Mouse (Mus musculus): Measurements from ENCODE around the gene C1ra.
"Not testable (repeated sequence)": the region's sequence is repeated elsewhere in the genome, so short reads cannot be mapped to it uniquely, and the experiment has no call there.

Gene C1ra

DNA sequence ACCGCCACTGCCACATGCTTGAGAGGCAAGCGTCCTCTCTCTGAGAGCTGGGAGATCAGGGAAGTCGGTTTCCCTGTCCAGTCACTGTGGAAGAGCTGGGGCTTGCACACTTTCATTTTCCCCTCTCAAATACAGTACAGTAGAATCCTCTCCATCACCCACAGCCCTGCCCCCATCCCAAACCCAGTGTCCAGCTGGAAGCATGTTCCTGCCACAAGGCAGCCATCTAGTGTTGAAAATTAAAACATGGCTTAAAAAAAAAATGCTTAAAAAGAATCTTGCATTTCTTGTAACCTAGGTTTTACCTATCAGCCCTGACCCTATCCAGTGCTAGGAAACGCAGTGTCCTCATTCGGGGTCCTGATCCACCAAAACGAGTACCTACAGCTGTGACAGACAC lies 32.3 kb downstream of the C1ra start:
- in situ Hi-C loops (cut with MboI, MseI), result no loop called here

DNA sequence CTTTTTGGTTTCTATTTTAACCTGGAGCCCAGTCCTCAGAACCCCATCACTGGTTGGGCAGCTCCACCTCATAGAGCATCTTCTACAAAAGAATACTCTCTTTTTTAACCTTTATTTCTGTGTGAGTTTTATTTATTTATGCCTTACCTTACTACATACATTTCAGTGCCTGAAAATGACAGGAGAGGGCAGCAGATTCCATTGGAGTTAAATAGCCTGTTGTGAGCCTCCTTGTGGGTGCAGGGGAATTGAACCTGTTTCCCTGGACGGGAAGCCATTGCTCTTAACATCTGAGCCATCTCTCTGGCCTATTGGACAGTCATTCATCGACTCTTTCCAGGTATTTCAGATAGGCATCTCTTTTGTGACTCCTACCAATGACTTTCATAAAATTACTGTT lies 33.2 kb downstream of the C1ra start:
- in situ Hi-C loops (cut with MboI, MseI), result loop anchor here (5.0 kb wide), 1 partner anchor 102 kb away; no protein-coding TSS in a partner anchor

DNA sequence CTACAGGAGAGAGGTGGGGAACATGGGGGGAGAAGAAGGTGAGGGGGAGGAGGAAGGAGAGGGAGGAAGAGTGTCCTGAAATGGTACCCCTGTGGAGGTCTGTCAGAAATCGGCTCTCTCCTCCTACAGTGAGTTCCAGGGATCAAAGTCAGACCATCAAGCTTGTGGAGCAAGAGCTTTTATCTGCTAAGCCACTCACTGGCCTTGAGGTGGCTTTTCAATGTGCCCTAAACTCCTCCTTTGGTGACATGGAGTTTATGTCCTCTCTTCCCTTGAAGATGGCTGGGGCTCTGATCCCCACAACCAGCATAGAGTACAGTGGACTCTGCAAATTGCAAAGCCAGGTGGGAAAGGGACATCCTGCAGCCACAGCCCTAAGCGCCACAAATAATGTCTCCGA lies 35.8 kb downstream of the C1ra start:
- in situ Hi-C loops (cut with MboI, MseI), result loop anchor here (5.0 kb wide), 1 partner anchor 99 kb away; no protein-coding TSS in a partner anchor

DNA sequence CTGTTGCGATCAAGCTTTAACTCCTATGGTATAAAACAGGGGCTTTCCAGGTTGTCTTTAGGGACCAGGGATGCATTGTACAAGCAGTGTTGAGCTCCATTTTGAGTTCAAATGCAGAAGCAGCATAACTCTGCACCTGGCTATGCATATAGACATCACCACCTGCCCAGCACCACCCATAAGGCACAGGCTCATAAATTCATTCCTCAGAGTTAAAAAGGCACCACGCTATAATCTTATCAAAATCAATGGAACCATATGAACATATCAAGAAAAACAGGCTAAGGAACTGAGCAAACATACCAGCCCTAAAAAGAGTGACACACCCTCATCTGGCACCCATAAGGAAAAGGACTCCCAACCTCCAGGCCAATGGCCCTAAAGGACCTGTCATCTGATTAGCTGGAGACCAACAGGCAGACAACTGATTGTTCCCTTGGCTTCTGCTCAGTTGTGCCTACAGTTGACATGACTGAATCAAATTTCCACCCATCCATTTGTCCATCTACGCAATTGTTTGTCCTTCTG lies 36.9 kb downstream of the C1ra start:
- in situ Hi-C loops (cut with MboI, MseI), result loop anchor here (5.0 kb wide), 1 partner anchor 98 kb away; no protein-coding TSS in a partner anchor

DNA sequence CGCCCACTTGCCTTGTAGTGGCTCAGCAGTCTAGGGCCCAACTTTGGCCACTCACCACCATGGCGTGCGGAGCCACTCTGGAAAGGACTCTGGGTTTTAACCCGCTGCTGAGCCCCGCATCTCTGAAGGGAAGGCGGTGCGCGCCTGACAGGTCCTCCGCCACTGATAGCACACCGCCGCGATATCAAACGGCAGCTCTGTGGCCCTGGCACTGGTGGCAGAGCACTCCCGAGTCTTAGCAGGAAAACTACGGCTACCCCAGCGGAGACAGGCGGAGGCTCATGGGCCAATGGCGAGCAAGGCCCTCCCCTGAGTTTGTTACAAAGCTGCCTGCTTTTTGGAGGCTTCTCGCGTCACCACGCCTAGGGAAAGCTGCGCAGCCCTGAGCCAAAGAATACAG lies 40.6 kb downstream of the C1ra start:
- in situ Hi-C loops (cut with MboI, MseI), result no loop called here

DNA sequence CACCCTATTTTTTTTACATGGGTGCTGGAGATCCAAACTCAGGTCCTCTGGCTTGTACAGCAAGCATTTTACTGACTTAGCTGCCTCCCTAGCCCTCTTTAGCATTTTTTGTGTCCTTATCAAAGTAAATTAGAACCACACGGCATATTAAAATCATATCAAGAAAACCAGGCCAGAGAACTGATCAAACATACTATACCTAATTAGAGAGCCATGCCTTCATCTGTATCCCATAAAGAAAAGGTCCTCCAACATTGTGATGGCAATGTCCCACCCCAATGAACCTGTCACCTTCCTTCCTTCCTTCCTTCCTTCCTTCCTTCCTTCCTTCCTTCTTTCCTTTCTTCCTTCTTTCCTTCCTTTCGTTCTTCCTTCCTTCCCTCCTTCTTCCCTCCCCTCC lies 43.8 kb downstream of the C1ra start:
- in situ Hi-C loops (cut with MboI, MseI), result not testable (repeated sequence)

DNA sequence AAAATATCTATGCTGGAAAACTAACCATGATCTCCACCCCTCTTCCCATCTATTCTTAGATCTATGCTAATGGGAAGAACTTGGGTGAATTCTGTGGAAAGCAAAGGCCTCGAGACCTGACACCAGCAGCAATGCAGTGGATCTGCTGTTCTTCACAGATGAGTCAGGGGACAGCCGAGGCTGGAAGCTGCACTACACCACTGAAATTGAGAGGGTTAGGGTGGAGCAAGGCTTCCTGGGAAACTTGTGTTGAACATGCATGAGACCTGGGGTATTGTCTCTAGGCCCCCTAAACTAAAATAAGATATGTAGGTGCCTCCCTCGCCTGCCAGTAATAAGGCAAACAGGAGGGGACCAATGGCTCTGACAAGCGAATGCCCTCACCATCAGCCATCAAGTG lies 49.0 kb downstream of the C1ra start:
- in situ Hi-C loops (cut with MboI, MseI), result not testable (repeated sequence)

DNA sequence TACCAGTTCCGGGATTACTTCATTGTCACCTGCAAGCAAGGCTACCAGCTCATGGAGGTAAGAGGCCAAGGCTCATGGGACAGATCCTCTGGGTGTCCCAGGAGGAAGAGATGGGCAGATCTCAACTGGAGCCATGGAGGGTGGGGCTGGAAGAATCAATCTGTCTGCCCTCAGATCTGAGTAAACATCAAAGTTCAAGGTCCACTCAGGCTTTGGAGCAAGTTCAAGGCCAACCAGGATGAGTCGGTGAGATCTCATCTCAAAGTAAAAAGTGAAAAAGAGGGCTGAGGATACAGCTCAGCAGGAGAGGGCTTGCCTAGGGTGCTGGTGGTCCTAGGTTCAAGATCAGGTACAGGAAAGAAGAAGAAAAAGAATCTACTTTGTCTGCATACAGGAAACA lies 49.4 kb downstream of the C1ra start:
- in situ Hi-C loops (cut with MboI, MseI), result not testable (repeated sequence)

DNA sequence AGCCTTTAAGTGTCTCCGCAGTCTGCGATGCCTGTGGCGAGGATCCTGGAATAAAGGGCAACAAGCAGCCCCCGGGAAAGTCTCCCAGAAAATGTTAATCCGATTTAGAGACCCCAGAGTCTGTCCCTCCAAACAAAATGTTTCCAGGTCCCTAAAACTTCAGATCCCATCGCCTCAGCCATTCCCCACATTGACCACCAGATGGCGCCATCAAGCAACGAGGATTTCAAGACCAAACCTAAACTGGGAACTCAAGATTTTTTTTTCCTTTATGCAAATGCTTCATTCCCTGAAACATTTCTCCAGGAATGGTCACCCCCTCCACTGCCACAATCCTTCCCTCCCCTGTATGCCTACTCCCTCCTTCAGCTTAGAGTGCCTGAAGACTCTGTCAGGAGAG lies 57.8 kb downstream of the C1ra start, which contains the start of gene C1rb:
TSS of gene C1rb (plus strand) at position 269 of the 400 bp plus-strand sequence.
- in situ Hi-C loops (cut with MboI, MseI), result loop anchor here (5.0 kb wide), 1 partner anchor 53 kb away; no protein-coding TSS in a partner anchor
